Mouse (Mus musculus) forebrain, postnatal 0 days (tissue): ENCODE results near the gene Krt10. TPM values are rescaled to one million over a fixed set of nuclear protein-coding genes. Genes with fewer than 3 reads are reported as not detected.

ENCODE experiments used
- ATAC-seq: fragments of 200-750 bp; cut with Nextera tagmentation; 2 replicates; pipeline ENCODE4 v1.8.0; 2017; ENCODE audit warnings: mild to moderate bottlenecking, moderate library complexity
- DNase-seq: peaks from one replicate; pipeline ENCODE4 v3.0.0-alpha.2; 2015
- H3K27ac ChIP-seq: fragments of 300-500 bp; sonication (generic); 2 replicates; pipeline ENCODE4 v1.5.1; 2014; ENCODE audit warnings: low read depth, mild to moderate bottlenecking, antibody characterized with exemption, low read length, moderate library complexity, mixed read lengths
- H3K27me3 ChIP-seq: fragments of 300-500 bp; sonication (generic); 2 replicates; pipeline ENCODE4 v1.6.1; 2014; ENCODE audit warnings: mild to moderate bottlenecking, low read length, mixed read lengths; ENCODE audit not compliant: insufficient read depth
- H3K36me3 ChIP-seq: fragments of 300-500 bp; sonication (generic); 2 replicates; pipeline ENCODE4 v1.6.1; 2014; ENCODE audit warnings: mild to moderate bottlenecking, moderate library complexity; ENCODE audit not compliant: insufficient read depth
- H3K4me1 ChIP-seq: fragments of 300-500 bp; sonication (generic); 2 replicates; pipeline ENCODE4 v1.6.1; 2014; ENCODE audit warnings: antibody characterized with exemption; ENCODE audit not compliant: insufficient read depth
- H3K4me2 ChIP-seq: fragments of 300-500 bp; sonication (generic); 2 replicates; pipeline ENCODE4 v1.6.1; 2014; ENCODE audit warnings: low read depth, mild to moderate bottlenecking, moderate library complexity
- H3K4me3 ChIP-seq: fragments of 300-500 bp; sonication (generic); 2 replicates; pipeline ENCODE4 v1.5.1; 2014; ENCODE audit warnings: low read depth, low read length, mixed read lengths
- H3K9ac ChIP-seq: fragments of 300-500 bp; sonication (generic); 2 replicates; pipeline ENCODE4 v1.6.1; 2014; ENCODE audit warnings: mild to moderate bottlenecking
- H3K9me3 ChIP-seq: fragments of 300-500 bp; sonication (generic); 2 replicates; pipeline ENCODE4 v1.6.1; 2016; ENCODE audit warnings: low read length
- CTCF ChIP-seq: sonication (generic); IDR thresholded peaks from 2 replicates; pipeline ENCODE4 v1.5.1; 2016; ENCODE audit warnings: antibody characterized with exemption, control low read depth, low read depth
- WGBS: fragments of 180-500 bp; shearing (Covaris S2); extraction: QIAGEN DNeasy Blood & Tissue Kit; methylation state at CpG from one replicate; pipeline ENCODE4 v1.1.7; 2014; 5-methylcytosine and 5-hydroxymethylcytosine counted together
- polyA plus RNA-seq: library from polyadenylated mRNA; unstranded; fragments of >200 nt; fragmentation: Nextera tagmentation; extraction: Ambion mirVana; gene quantifications from 2 replicates; pipeline ENCODE4 v1.2.1, GENCODE M21; 2015
- total RNA-seq: library from RNA; depleted of rRNA; stranded (reverse); fragments of >200 nt; gene quantifications from 2 replicates; pipeline ENCODE4 v1.2.3, GENCODE M21; 2014

The Krt10 gene
- total and polyA plus RNA-seq, 2 experiments from 2014 or later: 7.1 to 36.3 TPM

DNA sequence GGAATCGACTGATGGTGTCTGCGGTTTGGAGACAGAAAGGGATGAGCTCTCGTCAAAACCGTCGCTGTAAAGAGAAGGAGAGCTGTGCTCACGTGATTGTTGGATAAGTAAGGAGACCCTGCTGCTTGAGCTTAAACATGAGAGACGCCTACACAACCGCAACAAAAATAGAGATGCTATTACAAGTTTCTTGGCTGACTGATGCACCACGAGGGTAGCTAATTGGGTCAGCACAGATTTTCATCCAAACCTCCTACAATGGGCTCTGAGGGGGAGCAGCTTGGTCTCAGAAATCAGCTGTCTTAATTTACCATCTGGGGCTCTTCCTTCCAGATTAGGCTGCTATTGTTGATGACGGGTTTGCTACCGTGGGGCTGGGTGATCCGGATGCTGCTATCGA is 27.7 kb upstream of the Krt10 start:
- Histone ChIP-seq H3K4me2 (no peak overlapping the region), H3K9me3 (no peaks in the 10 kb centered on the region), H3K27me3 (no peaks in the 10 kb centered on the region), H3K9ac (no peak overlapping the region), H3K27ac (no peak overlapping the region), H3K4me1 (no peaks in the 10 kb centered on the region), H3K4me3 (no peak overlapping the region), H3K36me3 (no peaks in the 10 kb centered on the region)
- 51% methylated on average over 13 of the region's 13 CpGs for WGBS
- TF ChIP-seq CTCF: no peak
- DNase-seq: peak; percentile 43
- ATAC-seq: peak; percentile 66

GRCm38 (mm10) chr11:99414463-99415147 is 25.4 kb upstream of the Krt10 start:
- TF ChIP-seq CTCF: no peak
- H3K27me3 ChIP-seq: peaks cover 3% of the 10 kb centered on the region; the same call in 1 of the 2 replicates
- H3K9ac ChIP-seq: no peak overlapping the region
- H3K4me2 ChIP-seq: no peak overlapping the region
- DNase-seq: no peak
- H3K27ac ChIP-seq: no peak overlapping the region
- no peaks in the 10 kb centered on the region for H3K9me3 ChIP-seq
- no peaks in the 10 kb centered on the region for H3K36me3 ChIP-seq
- H3K4me3 ChIP-seq: no peak overlapping the region
- WGBS: 91% methylated on average over 13 of the region's 13 CpGs
- no peaks in the 10 kb centered on the region for H3K4me1 ChIP-seq
- no peak for ATAC-seq

- no peak overlapping the region for H3K9ac ChIP-seq
- H3K9me3 ChIP-seq: no peaks in the 10 kb centered on the region
- peaks cover 3% of the 10 kb centered on the region; the same call in 1 of the 2 replicates for H3K27me3 ChIP-seq
- H3K4me1 ChIP-seq: no peaks in the 10 kb centered on the region
- H3K4me3 ChIP-seq: no peak overlapping the region
- WGBS: 23% methylated on average over 6 of the region's 6 CpGs
- H3K4me2 ChIP-seq: no peak overlapping the region
- peak; percentile 67 for DNase-seq
- no peak overlapping the region for H3K27ac ChIP-seq
- peak; percentile 72 for TF ChIP-seq CTCF
- no peaks in the 10 kb centered on the region for H3K36me3 ChIP-seq
- no peak for ATAC-seq
Observed at GRCm38 (mm10) chr11:99413247-99413646, 24.1 kb upstream of the Krt10 start.

GRCm38 (mm10) chr11:99406186-99406585 is 17.0 kb upstream of the Krt10 start:
- Histone ChIP-seq H3K9me3 (no peaks in the 10 kb centered on the region), H3K27ac (no peak overlapping the region), H3K27me3 (peaks cover 3% of the 10 kb centered on the region; the same call in 1 of the 2 replicates), H3K36me3 (no peaks in the 10 kb centered on the region), H3K4me2 (no peak overlapping the region), H3K9ac (no peak overlapping the region), H3K4me1 (no peaks in the 10 kb centered on the region), H3K4me3 (no peak overlapping the region)
- TF ChIP-seq CTCF: no peak
- no peak for DNase-seq
- ATAC-seq: no peak
- WGBS: 77% methylated on average over 10 of the region's 10 CpGs

- no peak overlapping the region for H3K4me3 ChIP-seq
- no peak overlapping the region for H3K4me2 ChIP-seq
- H3K4me1 ChIP-seq: no peaks in the 10 kb centered on the region
- H3K9me3 ChIP-seq: no peaks in the 10 kb centered on the region
- H3K27ac ChIP-seq: no peak overlapping the region
- no peak for TF ChIP-seq CTCF
- H3K9ac ChIP-seq: no peak overlapping the region
- DNase-seq (no peak), ATAC-seq (no peak)
- 87% methylated on average over 13 of the region's 13 CpGs for WGBS
- no peaks in the 10 kb centered on the region for H3K36me3 ChIP-seq
- H3K27me3 ChIP-seq: no peaks in the 10 kb centered on the region
Observed at GRCm38 (mm10) chr11:99399956-99400549, 10.9 kb upstream of the Krt10 start.

DNA sequence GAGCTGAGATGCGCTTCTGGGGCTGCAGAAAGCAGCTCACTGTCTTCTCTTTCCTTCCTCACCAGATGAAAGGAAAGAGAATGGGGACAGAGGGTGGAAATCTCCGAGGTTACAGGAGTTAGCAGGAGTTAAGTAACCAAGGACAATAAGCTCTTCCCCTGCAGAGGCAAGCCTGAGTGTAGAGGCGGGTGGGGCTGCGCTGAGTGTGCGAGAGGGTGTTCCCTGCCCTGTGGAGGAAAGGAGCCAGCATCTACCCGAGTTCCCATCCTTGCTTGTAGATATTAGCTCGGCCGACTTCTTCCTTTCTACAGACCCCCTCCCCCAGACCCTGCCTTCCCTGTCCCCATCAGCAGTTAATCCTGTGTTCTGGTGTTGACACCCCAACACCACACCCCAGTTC is 9.7 kb upstream of the Krt10 start:
- no peaks in the 10 kb centered on the region for H3K9me3 ChIP-seq
- H3K27ac ChIP-seq: no peak overlapping the region
- H3K27me3 ChIP-seq: no peaks in the 10 kb centered on the region
- TF ChIP-seq CTCF: no peak
- H3K36me3 ChIP-seq: no peaks in the 10 kb centered on the region
- no peak overlapping the region for H3K4me3 ChIP-seq
- DNase-seq: no peak
- no peak overlapping the region for H3K4me2 ChIP-seq
- 48% methylated on average over 8 of the region's 8 CpGs for WGBS
- ATAC-seq: no peak
- no peaks in the 10 kb centered on the region for H3K4me1 ChIP-seq
- H3K9ac ChIP-seq: no peak overlapping the region

GRCm38 (mm10) chr11:99398084-99398483 is 8.9 kb upstream of the Krt10 start:
- Histone ChIP-seq H3K36me3 (no peaks in the 10 kb centered on the region), H3K27ac (no peak overlapping the region), H3K9ac (no peak overlapping the region), H3K27me3 (no peaks in the 10 kb centered on the region), H3K4me1 (no peaks in the 10 kb centered on the region), H3K4me3 (no peak overlapping the region), H3K4me2 (no peak overlapping the region), H3K9me3 (no peaks in the 10 kb centered on the region)
- no peak for ATAC-seq
- WGBS: 82% methylated on average over 3 of the region's 3 CpGs
- no peak for TF ChIP-seq CTCF
- no peak for DNase-seq
